Mouse (Mus musculus) megakaryocyte, embryonic 14.5 days (primary cell): ENCODE data around the gene Vmp1.

Source experiments
- FLI1 ChIP-seq: IDR thresholded peaks from 2 replicates; pipeline ENCODE4 v1.6.1; 2012; ENCODE audit warnings: low read length, inconsistent platforms, mixed read lengths
- GATA1 ChIP-seq: IDR thresholded peaks from 3 replicates; pipeline ENCODE4 v1.6.1; 2012; ENCODE audit warnings: mixed read lengths, low read length, inconsistent platforms, borderline replicate concordance

GRCm38 (mm10) chr11:86591301-86591845 lies 92.3 kb downstream of the Vmp1 start:
- TF ChIP-seq FLI1 (no peak), GATA1 (no peak)
